Comparison of ENCODE assay signal across 8 mouse cellular contexts in genomic region chr5:72204507-72204906, GRCm38 (mm10). TPM values are rescaled to one million over a fixed set of nuclear protein-coding genes. Genes with fewer than 3 reads are reported as not detected.
A peak's percentile ranks its signal among the peaks of the same experiment; 100 is the strongest.
DNase-seq lines count a peak whose midpoint lies in the region; ATAC-seq and TF ChIP-seq lines count a peak whose summit lies in the region.

No protein-coding gene starts in this region.

- no peak for DNase-seq in intestine, embryonic 14.5 days (ENCODE audit: low spot score)
- no peak for DNase-seq in CH12.LX (ENCODE audit: extremely low read depth)
- DNase-seq in heart, postnatal 0 days (ENCODE audit: low spot score), result no peak
- no peak for DNase-seq in thymus, postnatal 0 days (ENCODE audit: low spot score)
- no peak for DNase-seq in frontal cortex, postnatal 10 days (ENCODE audit: low spot score in 2 of 2)

- H3K27ac ChIP-seq in intestine, embryonic 14.5 days (ENCODE audit: low read depth), result no peak overlapping the region
- H3K27ac ChIP-seq in intestine, embryonic 16.5 days (ENCODE audit: low read length), result no peak overlapping the region
- H3K27ac ChIP-seq in CH12.LX (ENCODE audit: insufficient read depth, low read depth), result no peak overlapping the region
- H3K27ac ChIP-seq in heart, postnatal 0 days (ENCODE audit: low read depth), result no peak overlapping the region; the same call in 1 of the 2 replicates
- H3K27ac ChIP-seq in midbrain, embryonic 15.5 days, result no peak overlapping the region

- no peak for ATAC-seq in intestine, embryonic 14.5 days (replicated peaks; ENCODE audit: low FRiP score, low TSS enrichment, low read depth)
- ATAC-seq in intestine, embryonic 16.5 days, result no peak
- ATAC-seq in heart, postnatal 0 days (ENCODE audit: insufficient read depth, low read depth), result no peak
- ATAC-seq in midbrain, embryonic 15.5 days (replicated peaks), result no peak
- ATAC-seq in erythroid progenitor cell, adult 5-6 weeks (replicated peaks; ENCODE audit: low FRiP score, poor library complexity, severe bottlenecking), result no peak

- TF ChIP-seq EP300 in CH12.LX (IDR thresholded peaks at IDR 0.05; ENCODE audit: low read length), result peak; percentile 35; the same call in 1 of the 2 replicates
- TF ChIP-seq EP300 in heart, postnatal 0 days (IDR thresholded peaks at IDR 0.05; ENCODE audit: low read depth), result no peak

- H3K9me3 ChIP-seq in intestine, embryonic 14.5 days (ENCODE audit: control insufficient read depth, low read length), result no peaks in the 10 kb centered on the region
- H3K9me3 ChIP-seq in intestine, embryonic 16.5 days (ENCODE audit: control insufficient read depth, low read length), result no peaks in the 10 kb centered on the region
- no peaks in the 10 kb centered on the region for H3K9me3 ChIP-seq in CH12.LX (replicated peaks; ENCODE audit: low read length)
- no peaks in the 10 kb centered on the region for H3K9me3 ChIP-seq in heart, postnatal 0 days (replicated peaks; ENCODE audit: control insufficient read depth, low read length)
- no peaks in the 10 kb centered on the region for H3K9me3 ChIP-seq in midbrain, embryonic 15.5 days

- TF ChIP-seq POLR2A in CH12.LX (IDR thresholded peaks at IDR 0.05; ENCODE audit: low read depth, low read length), result no peak

- no peak overlapping the region for H3K9ac ChIP-seq in intestine, embryonic 14.5 days (ENCODE audit: low read length)
- no peak overlapping the region for H3K9ac ChIP-seq in intestine, embryonic 16.5 days (ENCODE audit: low read depth, low read length)
- peak overlapping the region; percentile 79; the same call in 1 of the 2 replicates for H3K9ac ChIP-seq in CH12.LX (ENCODE audit: insufficient read depth, low read depth)
- H3K9ac ChIP-seq in heart, postnatal 0 days (replicated peaks; ENCODE audit: low read depth, low read length), result 0 out of 2 replicates have a peak overlapping the region, but pooled peaks have one; percentile 11
- no peak overlapping the region for H3K9ac ChIP-seq in midbrain, embryonic 15.5 days

- H3K4me2 ChIP-seq in intestine, embryonic 14.5 days (ENCODE audit: low read length), result peak overlapping the region; percentile 78; the same call in 1 of the 2 replicates
- no peak overlapping the region for H3K4me2 ChIP-seq in intestine, embryonic 16.5 days (ENCODE audit: low read depth, low read length)
- H3K4me2 ChIP-seq in CH12.LX (ENCODE audit: insufficient read depth, low read depth, poor library complexity, severe bottlenecking), result peak overlapping the region; percentile 95
- H3K4me2 ChIP-seq in heart, postnatal 0 days (ENCODE audit: low read depth, low read length), result peak overlapping the region; percentile 60
- peak overlapping the region; percentile 84 for H3K4me2 ChIP-seq in midbrain, embryonic 15.5 days

- H3K79me2 ChIP-seq in CH12.LX (replicated peaks; ENCODE audit: control insufficient read depth, extremely low read depth, insufficient read depth, poor library complexity, severe bottlenecking), result peaks cover 51% of the 10 kb centered on the region

- dilution Hi-C loops in CH12.LX (cut with MboI; ENCODE audit: extremely low pct_ligation_motif_present, extremely low pct_unique_long_range_greater_than_20kb, low sequenced_read_pairs), result no loop called here

- in situ Hi-C loops in CH12.LX (cut with MboI; ENCODE audit: low pct_ligation_motif_present, low pct_unique_long_range_greater_than_20kb, low sequenced_read_pairs), result no loop called here

- H3K36me3 ChIP-seq in intestine, embryonic 14.5 days (ENCODE audit: control insufficient read depth, insufficient read depth, low read length), result no peaks in the 10 kb centered on the region
- H3K36me3 ChIP-seq in intestine, embryonic 16.5 days (ENCODE audit: control insufficient read depth, insufficient read depth, low read length), result no peaks in the 10 kb centered on the region
- peaks cover 2 to 20% of the 10 kb centered on the region in 2 experiments for H3K36me3 ChIP-seq in CH12.LX (replicated peaks in 1 of 2; ENCODE audit: control insufficient read depth in 1 of 2, insufficient read depth in 1 of 2, low read length in 1 of 2)
- H3K36me3 ChIP-seq in heart, postnatal 0 days (replicated peaks; ENCODE audit: control insufficient read depth, insufficient read depth, low read length), result no peaks in the 10 kb centered on the region
- no peaks in the 10 kb centered on the region for H3K36me3 ChIP-seq in midbrain, embryonic 15.5 days (replicated peaks)

- TF ChIP-seq CTCF in CH12.LX (conservative IDR thresholded peaks at IDR 0.05 in 1 of 2, IDR thresholded peaks at IDR 0.05 in 1 of 2; ENCODE audit: low read depth in 2 of 2, low read length in 2 of 2), result no peak
- no peak for TF ChIP-seq CTCF in heart, postnatal 0 days (IDR thresholded peaks at IDR 0.05; ENCODE audit: low read depth)

- 76% methylated on average over 2 of the region's 2 CpGs for WGBS in intestine, embryonic 14.5 days
- 77% methylated on average over 2 of the region's 2 CpGs for WGBS in intestine, embryonic 16.5 days
- 64% methylated on average over 2 of the region's 2 CpGs for WGBS in heart, postnatal 0 days
- WGBS in midbrain, embryonic 15.5 days, result 89% methylated on average over 2 of the region's 2 CpGs

- no peak for TF ChIP-seq RAD21 in CH12.LX (IDR thresholded peaks at IDR 0.05; ENCODE audit: low read depth, low read length)

- H3K4me3 ChIP-seq in intestine, embryonic 14.5 days (ENCODE audit: low read depth, low read length), result no peak overlapping the region
- H3K4me3 ChIP-seq in intestine, embryonic 16.5 days (ENCODE audit: low read length), result no peak overlapping the region
- H3K4me3 ChIP-seq in CH12.LX (replicated peaks in 1 of 3; ENCODE audit: low read depth in 2 of 3, low read length in 2 of 3, poor library complexity in 1 of 3), result peak overlapping the region; percentile 65 to 79 (median 75)
- H3K4me3 ChIP-seq in heart, postnatal 0 days (ENCODE audit: low read depth, low read length), result peak overlapping the region; percentile 55
- H3K4me3 ChIP-seq in midbrain, embryonic 15.5 days, result peak overlapping the region; percentile 71; the same call in 1 of the 2 replicates

- H3K4me1 ChIP-seq in intestine, embryonic 14.5 days (replicated peaks; ENCODE audit: control insufficient read depth, insufficient read depth, low read length), result no peaks in the 10 kb centered on the region
- peaks cover 3% of the 10 kb centered on the region; the same call in 1 of the 2 replicates for H3K4me1 ChIP-seq in intestine, embryonic 16.5 days (ENCODE audit: control insufficient read depth, insufficient read depth, low read length)
- H3K4me1 ChIP-seq in CH12.LX (ENCODE audit: control insufficient read depth in 1 of 2, insufficient read depth in 2 of 2), result peaks cover 14 to 43% of the 10 kb centered on the region in 2 experiments
- peaks cover 16% of the 10 kb centered on the region for H3K4me1 ChIP-seq in heart, postnatal 0 days (ENCODE audit: control insufficient read depth, insufficient read depth)
- H3K4me1 ChIP-seq in midbrain, embryonic 15.5 days, result peaks cover 11% of the 10 kb centered on the region

- no peaks in the 10 kb centered on the region for H3K27me3 ChIP-seq in intestine, embryonic 14.5 days (replicated peaks; ENCODE audit: control insufficient read depth, insufficient read depth, low read length)
- no peaks in the 10 kb centered on the region for H3K27me3 ChIP-seq in intestine, embryonic 16.5 days (replicated peaks; ENCODE audit: control insufficient read depth, insufficient read depth, low read length)
- H3K27me3 ChIP-seq in CH12.LX (replicated peaks), result no peaks in the 10 kb centered on the region
- no peaks in the 10 kb centered on the region for H3K27me3 ChIP-seq in heart, postnatal 0 days (ENCODE audit: control insufficient read depth, insufficient read depth, low read length)
- H3K27me3 ChIP-seq in midbrain, embryonic 15.5 days (replicated peaks), result no peaks in the 10 kb centered on the region

TF ChIP-seq in CH12.LX, 34 proteins besides CTCF, POLR2A, EP300 and RAD21:
- TF ChIP-seq CHD1 (IDR thresholded peaks at IDR 0.05; ENCODE audit: low read depth, low read length), result peak; percentile 20; the same call in 1 of the 2 replicates
- TF ChIP-seq IRF4 (IDR thresholded peaks at IDR 0.05; ENCODE audit: low read depth, low read length), result peak; percentile 40
- peak; percentile 15; the same call in 1 of the 2 replicates for TF ChIP-seq MXI1 (IDR thresholded peaks at IDR 0.05; ENCODE audit: low read depth, low read length)
- 0 out of 2 replicates have a peak, but pooled peaks have one; percentile 16 for TF ChIP-seq BHLHE40 (IDR thresholded peaks at IDR 0.05; ENCODE audit: low read depth, low read length)
- TF ChIP-seq ETS1 (conservative IDR thresholded peaks at IDR 0.05; ENCODE audit: low read depth, low read length), result peak; percentile 30; the same call in 1 of the 2 replicates
- no peak for TF ChIP-seq POLR2AphosphoS2 (IDR thresholded peaks at IDR 0.05; ENCODE audit: low read depth, low read length)
TF ChIP-seq in CH12.LX: peak in this region for 5.

RNA-seq across cellular contexts. Expression of gene Commd8, which starts 36.5 kb away (rescaled TPM):
- 110 and 126 TPM in 2 replicates for polyA plus RNA-seq in intestine, embryonic 14.5 days (2014; fragmentation: Nextera tagmentation; extraction: Ambion mirVana)
- 127 and 129 TPM in 2 replicates for polyA plus RNA-seq in intestine, embryonic 16.5 days (2015; fragmentation: Nextera tagmentation; extraction: Ambion mirVana)
- total RNA-seq in CH12.LX (2012; rRNA removed), result 38.5 and 51.2 TPM in 2 replicates
- 106 and 134 TPM in 2 replicates for total RNA-seq in CH12.LX (2014; rRNA removed)
- 47.4 and 71.2 TPM in 2 replicates for polyA plus RNA-seq in CH12.LX (2012; ENCODE audit: insufficient read length, low read depth)
- total RNA-seq in heart, postnatal 0 days (2014; rRNA removed; ENCODE audit: low replicate concordance), result 15.0 and 15.1 TPM in 2 replicates
- 80.7 and 86.8 TPM in 2 replicates for polyA plus RNA-seq in heart, postnatal 0 days (2015; fragmentation: Nextera tagmentation; extraction: Ambion mirVana)
- 126 and 133 TPM in 2 replicates for polyA plus RNA-seq in midbrain, embryonic 15.5 days (2015; fragmentation: Nextera tagmentation; extraction: Ambion mirVana)
- 159 and 167 TPM in 2 replicates for polyA plus RNA-seq in thymus, postnatal 0 days (2015; fragmentation: Nextera tagmentation; extraction: Ambion mirVana)
- total RNA-seq in erythroid progenitor cell, adult 5-6 weeks (2015; ENCODE audit: low replicate concordance), result 54.1 and 80.5 TPM in 2 replicates
- 18.4 and 38.5 TPM in 2 replicates for total RNA-seq in erythroid progenitor cell, adult 5-6 weeks (2017; ENCODE audit: low replicate concordance)

Comparison
In these comparisons a context has a peak if more than half of its experiments do, and no peak if none do; other contexts are left out.
1. H3K4me3 ChIP-seq: peak in CH12.LX (3 of 3), heart, postnatal 0 days (single experiment) and midbrain, embryonic 15.5 days (single experiment); none in intestine, embryonic 14.5 days (single experiment) and intestine, embryonic 16.5 days (single experiment).
2. H3K9ac ChIP-seq: peak in CH12.LX (single experiment) and heart, postnatal 0 days (single experiment); none in intestine, embryonic 14.5 days (single experiment), intestine, embryonic 16.5 days (single experiment) and midbrain, embryonic 15.5 days (single experiment).